ENCODE assay signal across 8 mouse cellular contexts in the genomic region with DNA sequence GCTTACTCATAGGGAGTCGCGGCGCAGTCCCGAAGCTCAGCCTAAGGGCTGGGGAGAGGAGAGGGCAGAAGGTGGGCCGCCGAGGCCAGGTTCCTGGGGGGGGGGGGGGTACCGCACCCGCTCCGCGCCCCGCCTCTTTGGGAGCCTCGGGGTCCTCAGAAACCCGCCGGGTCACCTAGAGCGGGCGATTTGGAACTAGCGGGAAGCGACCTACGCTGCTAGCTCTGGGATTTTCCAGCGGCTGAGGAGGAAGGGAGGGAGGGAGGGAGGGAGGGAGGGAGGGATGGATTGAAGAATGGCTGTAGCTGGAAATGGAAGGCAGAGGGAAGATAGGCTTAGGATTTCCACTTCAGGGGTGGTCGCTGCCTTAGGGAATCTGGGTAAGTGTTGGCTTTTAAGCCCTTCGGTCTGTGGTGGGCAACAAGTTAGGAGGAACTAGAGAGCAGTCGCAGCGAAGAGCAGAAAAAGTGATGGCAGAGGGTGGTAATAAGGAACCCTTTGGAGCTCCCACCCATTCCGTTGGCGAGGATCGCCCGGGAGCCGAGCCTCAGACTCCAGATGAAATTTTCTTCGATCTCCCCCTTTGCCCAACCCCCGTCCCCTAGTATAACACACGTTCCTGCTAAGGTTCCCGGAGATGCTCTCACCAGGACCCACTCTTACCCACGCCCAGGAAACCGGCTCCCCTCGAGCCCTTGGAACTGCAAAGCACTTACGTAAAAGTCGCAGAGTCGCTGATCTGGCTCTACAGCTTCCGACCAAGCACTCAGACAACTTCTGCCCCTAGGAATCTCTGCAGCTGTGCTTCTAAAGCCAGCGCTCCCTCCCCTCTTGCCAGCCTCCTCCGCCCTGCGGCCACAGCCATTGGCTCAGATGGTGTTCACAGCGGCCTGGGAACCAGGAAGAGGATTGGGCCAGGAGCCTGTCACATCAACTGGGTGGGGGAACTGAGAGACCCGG. TPM values are rescaled to one million over a fixed set of nuclear protein-coding genes. Genes with fewer than 3 reads are reported as not detected.
DNase-seq lines count a peak whose midpoint lies in the region; TF ChIP-seq lines count a peak whose summit lies in the region.

TSS of gene Pls3 (minus strand) at position 851 of the 960 bp plus-strand sequence.

- DNase-seq in adrenal gland, postnatal 10 days = peak; percentile 88
- peak; percentile 91 for DNase-seq in embryo, embryonic 10.5 days (ENCODE audit: low spot score)
- DNase-seq in gastrocnemius, postnatal 25 days = peak; percentile 85
- DNase-seq in induced T-regulatory cell, adult 2 months (ENCODE audit: low read depth) = peak; percentile 2
- peak; percentile 69 to 87 for DNase-seq in left cerebral cortex, adult 2 months (ENCODE audit: extremely low spot score in 1 of 2, low spot score in 2 of 2)
- DNase-seq in lung, postnatal 4 days = peak; percentile 86 to 95
- DNase-seq in right cerebral cortex, adult 2 months (ENCODE audit: low spot score in 2 of 2) = peak; percentile 78 to 83
- peak; percentile 76 to 80 for DNase-seq in urinary bladder, postnatal 36 days (ENCODE audit: low spot score in 2 of 2)

- H3K4me3 ChIP-seq in left cerebral cortex, adult 2 months = peak within 1 kb of the TSS; percentile 63

- TF ChIP-seq CTCF in left cerebral cortex, adult 2 months (IDR thresholded peaks at IDR 0.05) = no peak

- intact Hi-C loops in left cerebral cortex, adult 2 months (cut with DNase I) = loop anchor here (2.0 to 10.0 kb wide), 3 partner anchors 62 to 326 kb away; no protein-coding TSS in a partner anchor

- peak within 1 kb of the TSS; percentile 81 for H3K27ac ChIP-seq in left cerebral cortex, adult 2 months

RNA-seq across cellular contexts. Expression of gene Pls3, which starts in this region (rescaled TPM):
- total RNA-seq in adrenal gland, postnatal 10 days (2021) = 10 to 100 TPM; 56.4 to 61.6 TPM
- total RNA-seq in gastrocnemius, postnatal 25 days (2021) = 10 to 100 TPM; 17.8 to 20.7 TPM
- 100 to 1,000 TPM; 111 to 130 TPM for total RNA-seq in left cerebral cortex, adult 2 months (2021)

Comparison
In these comparisons a context has a peak if more than half of its experiments do, and no peak if none do; other contexts are left out.
1. Peak in every context shown above with its lines: DNase-seq, H3K4me3 ChIP-seq and H3K27ac ChIP-seq.
2. DNase-seq: peak in every context shown above with its lines; median percentile 91 in embryo, embryonic 10.5 days; 90 in lung, postnatal 4 days; 88 in adrenal gland, postnatal 10 days; 85 in gastrocnemius, postnatal 25 days; 80 in right cerebral cortex, adult 2 months; 78 in left cerebral cortex, adult 2 months; 78 in urinary bladder, postnatal 36 days; 2 in induced T-regulatory cell, adult 2 months.